Mouse (Mus musculus): ENCODE results near the gene Iqcn. TPM values are rescaled to one million over a fixed set of nuclear protein-coding genes. Genes with fewer than 3 reads are reported as not detected.

Iqcn gene
- polyA plus RNA-seq, 1 experiment from 2014 or later, result 0.04 TPM

GRCm38 (mm10) chr8:70753151-70753550, 49.9 kb downstream of the Iqcn start:
- no peaks in the 10 kb centered on the region for H3K9me3 ChIP-seq

GRCm38 (mm10) chr8:70754043-70754870, 51.0 kb downstream of the Iqcn start, which contains the start of gene Rab3a:
Gene Rab3a (plus strand): TSS chr8:70754679.
- H3K36me3 ChIP-seq, result peaks cover 27% of the 10 kb centered on the region
- H3K4me1 ChIP-seq, result peaks cover 40% of the 10 kb centered on the region
- peak within 1 kb of the TSS; percentile 91 for H3K4me2 ChIP-seq
- peak; percentile 97 for ATAC-seq (ENCODE audit: insufficient number of reproducible peaks, low FRiP score, low TSS enrichment, low read depth)
- H3K27me3 ChIP-seq, result no peaks in the 10 kb centered on the region
- no peaks in the 10 kb centered on the region for H3K9me3 ChIP-seq
- H3K27ac ChIP-seq, result peak within 1 kb of the TSS; percentile 86
- peak within 1 kb of the TSS; percentile 90 for H3K9ac ChIP-seq
- H3K4me3 ChIP-seq, result peak within 1 kb of the TSS; percentile 74
- 8% methylated on average over 37 of the region's 37 CpGs for WGBS

More at GRCm38 (mm10) chr8:70753151-70753550, 49.9 kb downstream of the Iqcn start:
- Histone ChIP-seq H3K4me1 (peaks cover 33% of the 10 kb centered on the region), H3K36me3 (peaks cover 25% of the 10 kb centered on the region), H3K27me3 (peaks cover 10% of the 10 kb centered on the region), H3K4me3 (peak overlapping the region; percentile 14; the same call in 1 of the 2 replicates), H3K27ac (peak overlapping the region; percentile 86), H3K4me2 (peak overlapping the region; percentile 40), H3K9ac (no peak overlapping the region)
- no peak for ATAC-seq (ENCODE audit: insufficient number of reproducible peaks, low FRiP score, low TSS enrichment, low read depth)
- WGBS, result 15% methylated on average over 21 of the region's 21 CpGs

GRCm38 (mm10) chr8:70754871-70755660, 51.8 kb downstream of the Iqcn start:
- 14% methylated on average over 50 of the region's 50 CpGs for WGBS

GRCm38 (mm10) chr8:70755661-70756475, 52.6 kb downstream of the Iqcn start:
- 83% methylated on average over 24 of the region's 24 CpGs for WGBS

More at GRCm38 (mm10) chr8:70754871-70755660, 51.8 kb downstream of the Iqcn start:
- Histone ChIP-seq H3K9ac (peak overlapping the region; percentile 90), H3K4me1 (peaks cover 48% of the 10 kb centered on the region), H3K27me3 (no peaks in the 10 kb centered on the region), H3K36me3 (peaks cover 27% of the 10 kb centered on the region), H3K27ac (peak overlapping the region; percentile 84), H3K9me3 (no peaks in the 10 kb centered on the region), H3K4me3 (peak overlapping the region; percentile 74), H3K4me2 (peak overlapping the region; percentile 91)
- no peak for ATAC-seq (ENCODE audit: insufficient number of reproducible peaks, low FRiP score, low TSS enrichment, low read depth)

GRCm38 (mm10) chr8:70756476-70757040, 53.3 kb downstream of the Iqcn start:
- Histone ChIP-seq H3K4me1 (peaks cover 60% of the 10 kb centered on the region), H3K36me3 (peaks cover 27% of the 10 kb centered on the region), H3K4me3 (no peak overlapping the region), H3K27me3 (no peaks in the 10 kb centered on the region), H3K4me2 (no peak overlapping the region), H3K9ac (no peak overlapping the region), H3K27ac (no peak overlapping the region), H3K9me3 (no peaks in the 10 kb centered on the region)
- WGBS, result 92% methylated on average over 6 of the region's 6 CpGs
- ATAC-seq (ENCODE audit: insufficient number of reproducible peaks, low FRiP score, low TSS enrichment, low read depth), result no peak

More at GRCm38 (mm10) chr8:70755661-70756475, 52.6 kb downstream of the Iqcn start:
- Histone ChIP-seq H3K9ac (no peak overlapping the region), H3K9me3 (no peaks in the 10 kb centered on the region), H3K27ac (no peak overlapping the region), H3K4me1 (peaks cover 55% of the 10 kb centered on the region), H3K27me3 (no peaks in the 10 kb centered on the region), H3K36me3 (peaks cover 27% of the 10 kb centered on the region), H3K4me2 (peak overlapping the region; percentile 91), H3K4me3 (peak overlapping the region; percentile 74)
- no peak for ATAC-seq (ENCODE audit: insufficient number of reproducible peaks, low FRiP score, low TSS enrichment, low read depth)

- ATAC-seq (ENCODE audit: insufficient number of reproducible peaks, low FRiP score, low TSS enrichment, low read depth), result no peak
- H3K36me3 ChIP-seq, result peaks cover 27% of the 10 kb centered on the region
- H3K4me3 ChIP-seq, result no peak overlapping the region
- peaks cover 56% of the 10 kb centered on the region for H3K4me1 ChIP-seq
- H3K9ac ChIP-seq, result no peak overlapping the region
- H3K9me3 ChIP-seq, result no peaks in the 10 kb centered on the region
- H3K27ac ChIP-seq, result no peak overlapping the region
- H3K4me2 ChIP-seq, result no peak overlapping the region
- WGBS, result 74% methylated on average over 22 of the region's 22 CpGs
- H3K27me3 ChIP-seq, result no peaks in the 10 kb centered on the region
Observed at GRCm38 (mm10) chr8:70757523-70758307, 54.5 kb downstream of the Iqcn start.

- WGBS, result 78% methylated on average over 7 of the region's 7 CpGs
- H3K27me3 ChIP-seq, result no peaks in the 10 kb centered on the region
- peaks cover 51% of the 10 kb centered on the region for H3K4me1 ChIP-seq
- no peak for ATAC-seq (ENCODE audit: insufficient number of reproducible peaks, low FRiP score, low TSS enrichment, low read depth)
- H3K9me3 ChIP-seq, result no peaks in the 10 kb centered on the region
- no peak overlapping the region for H3K9ac ChIP-seq
- no peak overlapping the region for H3K4me2 ChIP-seq
- H3K27ac ChIP-seq, result no peak overlapping the region
- H3K36me3 ChIP-seq, result peaks cover 27% of the 10 kb centered on the region
- H3K4me3 ChIP-seq, result no peak overlapping the region
Observed at GRCm38 (mm10) chr8:70758308-70758615, 55.0 kb downstream of the Iqcn start.

- H3K27ac ChIP-seq, result peak overlapping the region; percentile 58; the same call in 1 of the 2 replicates
- peaks cover 27% of the 10 kb centered on the region for H3K36me3 ChIP-seq
- H3K4me1 ChIP-seq, result peaks cover 45% of the 10 kb centered on the region
- H3K9me3 ChIP-seq, result no peaks in the 10 kb centered on the region
- no peaks in the 10 kb centered on the region for H3K27me3 ChIP-seq
- no peak overlapping the region for H3K9ac ChIP-seq
- WGBS, result 64% methylated on average over 19 of the region's 19 CpGs
- H3K4me2 ChIP-seq, result no peak overlapping the region
- H3K4me3 ChIP-seq, result no peak overlapping the region
- ATAC-seq (ENCODE audit: insufficient number of reproducible peaks, low FRiP score, low TSS enrichment, low read depth), result no peak
Observed at GRCm38 (mm10) chr8:70758616-70759561, 55.6 kb downstream of the Iqcn start.

- WGBS, result under 1% methylated on average over 22 of the region's 22 CpGs
- Histone ChIP-seq H3K4me1 (peaks cover 43% of the 10 kb centered on the region), H3K27me3 (no peaks in the 10 kb centered on the region), H3K36me3 (peaks cover 27% of the 10 kb centered on the region), H3K4me2 (peak overlapping the region; percentile 96), H3K4me3 (peak overlapping the region; percentile 71), H3K27ac (peak overlapping the region; percentile 84), H3K9ac (peak overlapping the region; percentile 70), H3K9me3 (no peaks in the 10 kb centered on the region)
- no peak; the same call in 1 of the 2 replicates for ATAC-seq (ENCODE audit: insufficient number of reproducible peaks, low FRiP score, low TSS enrichment, low read depth)
Observed at GRCm38 (mm10) chr8:70760350-70760749, 57.1 kb downstream of the Iqcn start.

Measured in limb, embryonic 15.5 days (tissue).